Mouse (Mus musculus): ENCODE measurements around the gene Eif5b.

- TF ChIP-seq EP300 (IDR thresholded peaks at IDR 0.05; ENCODE audit: low read depth) (no peak), CTCF (IDR thresholded peaks at IDR 0.05; ENCODE audit: low read depth) (no peak)
These were observed 83.5 kb downstream of the Eif5b start for GRCm38 (mm10) chr1:38081316-38081715.

All from heart, postnatal 0 days (tissue).